In the genomic region with DNA sequence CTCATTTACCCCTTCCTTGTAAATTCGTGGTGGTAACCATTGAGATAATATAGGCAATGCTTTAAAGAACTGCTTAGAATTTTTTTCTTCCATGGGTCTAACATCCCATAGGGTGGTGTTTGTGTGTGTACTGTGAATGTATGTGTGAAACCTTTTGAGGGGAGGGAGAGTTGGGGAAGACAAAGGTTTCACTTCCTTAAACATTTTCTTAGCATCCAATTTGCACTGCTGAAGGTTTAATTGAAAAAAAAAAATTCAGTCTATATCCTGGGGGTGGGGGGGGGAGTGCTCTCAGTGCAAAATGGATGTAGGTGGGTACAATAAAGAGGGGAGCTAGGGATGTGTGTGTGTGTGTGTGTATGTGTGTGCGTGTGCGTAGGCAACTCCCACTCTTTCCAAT, we compare ENCODE assay signal across 8 mouse cellular contexts. TPM values are rescaled to one million over a fixed set of nuclear protein-coding genes. Genes with fewer than 3 reads are reported as not detected.
DNase-seq lines count a peak whose midpoint lies in the region; ATAC-seq and TF ChIP-seq lines count a peak whose summit lies in the region.

No protein-coding gene starts in this region.

- H3K9me3 ChIP-seq in heart, embryonic 10.5 days = no peaks in the 10 kb centered on the region
- H3K9me3 ChIP-seq in CH12.LX (replicated peaks; ENCODE audit: low read length) = no peaks in the 10 kb centered on the region
- no peaks in the 10 kb centered on the region for H3K9me3 ChIP-seq in forebrain, embryonic 16.5 days (ENCODE audit: control insufficient read depth, low read length)
- no peaks in the 10 kb centered on the region for H3K9me3 ChIP-seq in liver, embryonic 16.5 days (replicated peaks; ENCODE audit: control insufficient read depth, low read length)

- DNase-seq in heart, embryonic 10.5 days (ENCODE audit: low spot score) = no peak
- no peak for DNase-seq in heart, postnatal 4 days
- no peak for DNase-seq in CH12.LX (ENCODE audit: extremely low read depth)
- no peak for DNase-seq in natural killer cell, adult 2 months (ENCODE audit: low spot score in 2 of 2)
- DNase-seq in cerebellum, adult 9-11 months = no peak
- no peak for DNase-seq in right cerebral cortex, adult 2 months (ENCODE audit: low spot score in 2 of 2)

- peak; percentile 85 for TF ChIP-seq EP300 in CH12.LX (IDR thresholded peaks at IDR 0.05; ENCODE audit: low read length)

- H3K4me3 ChIP-seq in heart, embryonic 10.5 days = peak overlapping the region; percentile 97
- peak overlapping the region; percentile 32 to 92 (median 80) for H3K4me3 ChIP-seq in CH12.LX (replicated peaks in 1 of 3; ENCODE audit: low read depth in 2 of 3, low read length in 2 of 3, poor library complexity in 1 of 3)
- peak overlapping the region; percentile 73 for H3K4me3 ChIP-seq in forebrain, embryonic 16.5 days (replicated peaks; ENCODE audit: low read length)
- H3K4me3 ChIP-seq in liver, embryonic 16.5 days (ENCODE audit: low read depth, low read length) = peak overlapping the region; percentile 72

- ATAC-seq in forebrain, embryonic 16.5 days = no peak
- no peak for ATAC-seq in liver, embryonic 16.5 days (ENCODE audit: low read depth)

- WGBS in heart, embryonic 10.5 days = 7% methylated on average over 3 of the region's 3 CpGs
- 5% methylated on average over 3 of the region's 3 CpGs for WGBS in forebrain, embryonic 16.5 days
- 12% methylated on average over 3 of the region's 3 CpGs for WGBS in liver, embryonic 16.5 days (ENCODE audit: insufficient replicate concordance)

- TF ChIP-seq POLR2A in CH12.LX (IDR thresholded peaks at IDR 0.05; ENCODE audit: low read depth, low read length) = no peak

- dilution Hi-C loops in CH12.LX (cut with MboI; ENCODE audit: extremely low pct_ligation_motif_present, extremely low pct_unique_long_range_greater_than_20kb, low sequenced_read_pairs) = no loop called here

- peak overlapping the region; percentile 75 for H3K4me2 ChIP-seq in CH12.LX (ENCODE audit: insufficient read depth, low read depth, poor library complexity, severe bottlenecking)
- peak overlapping the region; percentile 88 for H3K4me2 ChIP-seq in forebrain, embryonic 16.5 days (ENCODE audit: low read length)
- H3K4me2 ChIP-seq in liver, embryonic 16.5 days (ENCODE audit: low read depth, low read length) = peak overlapping the region; percentile 57

- in situ Hi-C loops in CH12.LX (cut with MboI; ENCODE audit: low pct_ligation_motif_present, low pct_unique_long_range_greater_than_20kb, low sequenced_read_pairs) = no loop called here

- H3K27ac ChIP-seq in heart, embryonic 10.5 days = peak overlapping the region; percentile 96
- no peak overlapping the region for H3K27ac ChIP-seq in CH12.LX (ENCODE audit: insufficient read depth, low read depth)
- H3K27ac ChIP-seq in forebrain, embryonic 16.5 days (ENCODE audit: low read length) = peak overlapping the region; percentile 95
- no peak overlapping the region for H3K27ac ChIP-seq in liver, embryonic 16.5 days (ENCODE audit: low read length)

- H3K36me3 ChIP-seq in heart, embryonic 10.5 days = no peaks in the 10 kb centered on the region
- H3K36me3 ChIP-seq in CH12.LX (replicated peaks in 1 of 2; ENCODE audit: control insufficient read depth in 1 of 2, insufficient read depth in 1 of 2, low read length in 1 of 2) = peaks cover 0 to 15% of the 10 kb centered on the region in 2 experiments
- H3K36me3 ChIP-seq in forebrain, embryonic 16.5 days (ENCODE audit: control insufficient read depth, insufficient read depth) = no peaks in the 10 kb centered on the region
- no peaks in the 10 kb centered on the region for H3K36me3 ChIP-seq in liver, embryonic 16.5 days (ENCODE audit: control insufficient read depth, insufficient read depth)

- H3K27me3 ChIP-seq in heart, embryonic 10.5 days (ENCODE audit: insufficient read depth, poor library complexity, severe bottlenecking) = no peaks in the 10 kb centered on the region
- peaks cover 5% of the 10 kb centered on the region for H3K27me3 ChIP-seq in CH12.LX (replicated peaks)
- H3K27me3 ChIP-seq in forebrain, embryonic 16.5 days (replicated peaks; ENCODE audit: control insufficient read depth, insufficient read depth, low read length) = no peaks in the 10 kb centered on the region
- peaks cover 62% of the 10 kb centered on the region for H3K27me3 ChIP-seq in liver, embryonic 16.5 days (ENCODE audit: control insufficient read depth, insufficient read depth, low read depth, low read length)

- peaks cover 75% of the 10 kb centered on the region for H3K4me1 ChIP-seq in heart, embryonic 10.5 days
- H3K4me1 ChIP-seq in CH12.LX (ENCODE audit: control insufficient read depth in 1 of 2, insufficient read depth in 2 of 2) = peaks cover 11 to 74% of the 10 kb centered on the region in 2 experiments
- H3K4me1 ChIP-seq in forebrain, embryonic 16.5 days (replicated peaks; ENCODE audit: control insufficient read depth, insufficient read depth, low read length) = peaks cover 59% of the 10 kb centered on the region
- peaks cover 31% of the 10 kb centered on the region for H3K4me1 ChIP-seq in liver, embryonic 16.5 days (ENCODE audit: control insufficient read depth, low read depth, low read length)

- no peak for TF ChIP-seq RAD21 in CH12.LX (IDR thresholded peaks at IDR 0.05; ENCODE audit: low read depth, low read length)

- no peaks in the 10 kb centered on the region for H3K79me2 ChIP-seq in CH12.LX (replicated peaks; ENCODE audit: control insufficient read depth, extremely low read depth, insufficient read depth, poor library complexity, severe bottlenecking)

- TF ChIP-seq CTCF in CH12.LX (conservative IDR thresholded peaks at IDR 0.05 in 1 of 2, IDR thresholded peaks at IDR 0.05 in 1 of 2; ENCODE audit: low read depth in 2 of 2, low read length in 2 of 2) = no peak

- H3K9ac ChIP-seq in CH12.LX (ENCODE audit: insufficient read depth, low read depth) = no peak overlapping the region; the same call in 1 of the 2 replicates
- H3K9ac ChIP-seq in forebrain, embryonic 16.5 days (replicated peaks; ENCODE audit: low read depth, low read length) = peak overlapping the region; percentile 88
- no peak overlapping the region for H3K9ac ChIP-seq in liver, embryonic 16.5 days (ENCODE audit: low read depth, low read length)

TF ChIP-seq in CH12.LX, 34 proteins besides CTCF, POLR2A, EP300 and RAD21:
- TF ChIP-seq ELF1 (IDR thresholded peaks at IDR 0.05; ENCODE audit: low read depth, low read length) (no peak; the same call in 1 of the 2 replicates), MXI1 (IDR thresholded peaks at IDR 0.05; ENCODE audit: low read depth, low read length) (no peak), MAFK (IDR thresholded peaks at IDR 0.05; ENCODE audit: insufficient replicate concordance, low read length) (no peak), SIN3A (IDR thresholded peaks at IDR 0.05; ENCODE audit: low read length) (no peak), CHD1 (IDR thresholded peaks at IDR 0.05; ENCODE audit: low read depth, low read length) (no peak), MAZ (IDR thresholded peaks at IDR 0.05; ENCODE audit: low read depth, low read length) (peak; percentile 70; the same call in 1 of the 2 replicates), JUND (conservative IDR thresholded peaks at IDR 0.05; ENCODE audit: low read depth, low read length) (no peak), ETS1 (conservative IDR thresholded peaks at IDR 0.05; ENCODE audit: low read depth, low read length) (no peak; the same call in 1 of the 2 replicates), IRF4 (IDR thresholded peaks at IDR 0.05; ENCODE audit: low read depth, low read length) (peak; percentile 92), BHLHE40 (IDR thresholded peaks at IDR 0.05; ENCODE audit: low read depth, low read length) (peak; percentile 21; the same call in 1 of the 2 replicates), USF2 (conservative IDR thresholded peaks at IDR 0.05; ENCODE audit: low read depth, low read length) (no peak), ZNF384 (IDR thresholded peaks at IDR 0.05; ENCODE audit: low read depth, low read length) (peak; percentile 87), MEF2A (IDR thresholded peaks at IDR 0.05; ENCODE audit: borderline replicate concordance, low read depth, low read length) (no peak), MYC (IDR thresholded peaks at IDR 0.05; ENCODE audit: low read depth, low read length) (no peak), NELFE (IDR thresholded peaks at IDR 0.05; ENCODE audit: low read depth, low read length) (no peak)

RNA-seq across cellular contexts. Expression of a gene that starts 0.5 kb away (rescaled TPM):
- 7.6 and 9.6 TPM in 2 replicates for polyA plus RNA-seq in heart, embryonic 10.5 days (2016; fragmentation: Nextera tagmentation; extraction: Ambion mirVana)
- total RNA-seq in heart, postnatal 4 days (2021) = 10 to 100 TPM; 56.8 to 64.0 TPM
- total RNA-seq in CH12.LX (2012; rRNA removed) (0.88 and 1.6 TPM in 2 replicates), CH12.LX (2014; rRNA removed) (0.08 and 0.67 TPM in 2 replicates)
- 6.2 and 7.5 TPM in 2 replicates for polyA plus RNA-seq in CH12.LX (2012; ENCODE audit: insufficient read length, low read depth)
- 13.8 and 15.0 TPM in 2 replicates for polyA plus RNA-seq in forebrain, embryonic 16.5 days (2015; fragmentation: Nextera tagmentation; extraction: Ambion mirVana)
- polyA plus RNA-seq in liver, embryonic 16.5 days (2015; fragmentation: Nextera tagmentation; extraction: Ambion mirVana) = 2.2 TPM in 2 replicates

RNA-seq across cellular contexts. Expression of a gene that starts 27.3 kb away (rescaled TPM):
- 0.26 TPM in 1 of 2 replicates, not detected in the other for polyA plus RNA-seq in heart, embryonic 10.5 days (2016; fragmentation: Nextera tagmentation; extraction: Ambion mirVana)
- total RNA-seq in heart, postnatal 4 days (2021) = not detected
- total RNA-seq in CH12.LX (2012; rRNA removed) (not detected in 2 replicates), CH12.LX (2014; rRNA removed) (not detected in 2 replicates)
- polyA plus RNA-seq in CH12.LX (2012; ENCODE audit: insufficient read length, low read depth) = not detected in 2 replicates
- not detected in 2 replicates for polyA plus RNA-seq in forebrain, embryonic 16.5 days (2015; fragmentation: Nextera tagmentation; extraction: Ambion mirVana)
- polyA plus RNA-seq in liver, embryonic 16.5 days (2015; fragmentation: Nextera tagmentation; extraction: Ambion mirVana) = not detected in 2 replicates

RNA-seq across cellular contexts. Expression of a gene that starts 41.2 kb away (rescaled TPM):
- not detected in 2 replicates for polyA plus RNA-seq in heart, embryonic 10.5 days (2016; fragmentation: Nextera tagmentation; extraction: Ambion mirVana)
- not detected for total RNA-seq in heart, postnatal 4 days (2021)
- 0.08 and 0.21 TPM in 2 replicates for total RNA-seq in CH12.LX (2012; rRNA removed)
- total RNA-seq in CH12.LX (2014; rRNA removed) = not detected in 2 replicates
- 1.4 and 1.5 TPM in 2 replicates for polyA plus RNA-seq in CH12.LX (2012; ENCODE audit: insufficient read length, low read depth)
- polyA plus RNA-seq in forebrain, embryonic 16.5 days (2015; fragmentation: Nextera tagmentation; extraction: Ambion mirVana) = not detected in 2 replicates
- not detected in 2 replicates for polyA plus RNA-seq in liver, embryonic 16.5 days (2015; fragmentation: Nextera tagmentation; extraction: Ambion mirVana)

Comparison
In these comparisons a context has a peak if more than half of its experiments do, and no peak if none do; other contexts are left out.
1. H3K27ac ChIP-seq: peak in heart, embryonic 10.5 days (single experiment) and forebrain, embryonic 16.5 days (single experiment); none in CH12.LX (single experiment) and liver, embryonic 16.5 days (single experiment).
2. Peak in every context shown above with its lines, with median percentiles within 50 percentile points of each other: H3K4me3 ChIP-seq and H3K4me2 ChIP-seq.